Mouse (Mus musculus): ENCODE measurements around the gene Trim7. TPM values are rescaled to one million over a fixed set of nuclear protein-coding genes. Genes with fewer than 3 reads are reported as not detected.

Trim7 gene
- polyA plus RNA-seq, 1 experiment: 8.7 TPM

Other genes with a start within 250 kb of the Trim7 start
- 2,044 and 2,161 TPM in 2 replicates for gene Rack1, start 25.8 kb upstream of the Trim7 start, polyA plus RNA-seq (2011; ENCODE audit: insufficient read depth, insufficient read length, low read depth, missing spikeins)
- 29.6 and 32.2 TPM in 2 replicates for gene Trim41, start 8.8 kb upstream of the Trim7 start, polyA plus RNA-seq (2011; ENCODE audit: insufficient read depth, insufficient read length, low read depth, missing spikeins)
- 88.5 and 95.4 TPM in 2 replicates for gene Gm12184, start 515 bp downstream of the Trim7 start, polyA plus RNA-seq (2011; ENCODE audit: insufficient read depth, insufficient read length, low read depth, missing spikeins)
- 18.5 and 20.1 TPM in 2 replicates for gene Irgm1, start 45.5 kb downstream of the Trim7 start, polyA plus RNA-seq (2011; ENCODE audit: insufficient read depth, insufficient read length, low read depth, missing spikeins)
- gene Gm5431, start 76.1 kb downstream of the Trim7 start, polyA plus RNA-seq (2011; ENCODE audit: insufficient read depth, insufficient read length, low read depth, missing spikeins): 0.27 TPM in 1 of 2 replicates, not detected in the other
- gene Psme2b, start 120.0 kb downstream of the Trim7 start, polyA plus RNA-seq (2011; ENCODE audit: insufficient read depth, insufficient read length, low read depth, missing spikeins): 4.0 and 5.7 TPM in 2 replicates
- gene Olfr56, start 152.7 kb downstream of the Trim7 start, polyA plus RNA-seq (2011; ENCODE audit: insufficient read depth, insufficient read length, low read depth, missing spikeins): not detected in 2 replicates
- gene 9930111J21Rik1, start 153.3 kb downstream of the Trim7 start, polyA plus RNA-seq (2011; ENCODE audit: insufficient read depth, insufficient read length, low read depth, missing spikeins): not detected in 2 replicates
- gene Gm12185, start 166.1 kb downstream of the Trim7 start, polyA plus RNA-seq (2011; ENCODE audit: insufficient read depth, insufficient read length, low read depth, missing spikeins): not detected in 2 replicates
- gene Tgtp1, start 168.0 kb downstream of the Trim7 start, polyA plus RNA-seq (2011; ENCODE audit: insufficient read depth, insufficient read length, low read depth, missing spikeins): 1.6 and 1.9 TPM in 2 replicates
- gene 9930111J21Rik2, start 225.1 kb downstream of the Trim7 start, polyA plus RNA-seq (2011; ENCODE audit: insufficient read depth, insufficient read length, low read depth, missing spikeins): 0.21 and 0.31 TPM in 2 replicates
- not detected in 2 replicates for gene Tgtp2, start 238.1 kb downstream of the Trim7 start, polyA plus RNA-seq (2011; ENCODE audit: insufficient read depth, insufficient read length, low read depth, missing spikeins)